Mouse (Mus musculus) liver, embryonic 14.5 days (tissue): ENCODE results near the gene Gpr19. TPM values are rescaled to one million over a fixed set of nuclear protein-coding genes. Genes with fewer than 3 reads are reported as not detected.

Experiments used
- ATAC-seq: fragments of 200-750 bp; cut with Nextera tagmentation; 2 replicates; pipeline ENCODE4 v1.8.0; 2017; ENCODE audit warnings: moderate number of reproducible peaks, mild to moderate bottlenecking, moderate library complexity; ENCODE audit not compliant: insufficient read depth
- DNase-seq, 3 experiments: peaks; one replicate each; pipeline ENCODE4 v3.0.0-alpha.2; 2012 to 2013; ENCODE audit warnings: low read depth in 3 of 3, low spot score in 3 of 3
- H3K27ac ChIP-seq: fragments of 300-500 bp; sonication (generic); 2 replicates; pipeline ENCODE4 v1.5.1; 2014; ENCODE audit warnings: moderate library complexity, mild to moderate bottlenecking, control low read depth, inconsistent platforms
- H3K27me3 ChIP-seq: fragments of 300-500 bp; sonication (generic); 2 replicates; pipeline ENCODE4 v1.6.1; 2014; ENCODE audit warnings: mild to moderate bottlenecking, low read length, moderate library complexity; ENCODE audit not compliant: control insufficient read depth, insufficient read depth
- H3K36me3 ChIP-seq: fragments of 300-500 bp; sonication (generic); replicated peaks from 2 replicates; pipeline ENCODE4 v1.6.1; 2014; ENCODE audit warnings: low read depth; ENCODE audit not compliant: control insufficient read depth, insufficient read depth
- H3K4me1 ChIP-seq, 2 experiments: fragments of 200-500 bp in 1 of 2; fragments of 300-500 bp in 1 of 2; sonication (generic) in 1 of 2; replicated peaks; 2 replicates each; pipeline ENCODE4 v1.6.1; 2012 to 2014; ENCODE audit warnings: antibody characterized with exemption in 1 of 2, inconsistent platforms in 1 of 2, low read length in 1 of 2; ENCODE audit not compliant: control insufficient read depth in 2 of 2, insufficient read depth in 2 of 2
- H3K4me2 ChIP-seq: fragments of 300-500 bp; sonication (generic); 2 replicates; pipeline ENCODE4 v1.6.1; 2014; ENCODE audit warnings: low read depth, mild to moderate bottlenecking, control low read depth, moderate library complexity
- H3K4me3 ChIP-seq, 2 experiments: fragments of 200-500 bp in 1 of 2; fragments of 300-500 bp in 1 of 2; sonication (generic) in 1 of 2; 2 replicates each; pipeline ENCODE4 v1.5.1; 2012 to 2014; ENCODE audit warnings: low read depth in 2 of 2, low read length in 2 of 2, mild to moderate bottlenecking in 2 of 2, control low read depth in 1 of 2, inconsistent platforms in 1 of 2, moderate library complexity in 1 of 2; ENCODE audit not compliant: insufficient read depth in 1 of 2
- H3K9ac ChIP-seq: fragments of 300-500 bp; sonication (generic); replicated peaks from 2 replicates; pipeline ENCODE4 v1.6.1; 2014; ENCODE audit warnings: mild to moderate bottlenecking, control low read depth, moderate library complexity
- H3K9me3 ChIP-seq: fragments of 300-500 bp; sonication (generic); 2 replicates; pipeline ENCODE4 v1.6.1; 2016; ENCODE audit warnings: low read length, mixed read lengths; ENCODE audit not compliant: control insufficient read depth
- CTCF ChIP-seq: IDR thresholded peaks from 2 replicates; pipeline ENCODE4 v1.5.1; 2016; ENCODE audit warnings: antibody characterized with exemption, low read depth, control low read depth
- EP300 ChIP-seq: IDR thresholded peaks from 2 replicates; pipeline ENCODE4 v1.6.1; 2016; ENCODE audit warnings: antibody characterized with exemption, low read depth
- WGBS: fragments of 180-500 bp; shearing (Covaris S2); extraction: QIAGEN DNeasy Blood & Tissue Kit; methylation state at CpG from one replicate; pipeline ENCODE4 v1.1.7; 2014; ENCODE audit not compliant: insufficient replicate concordance; 5-methylcytosine and 5-hydroxymethylcytosine counted together
- polyA plus RNA-seq, 2 experiments: library from polyadenylated mRNA; depleted of rRNA in 1 of 2; stranded (reverse) in 1 of 2; unstranded in 1 of 2; fragments of >200 nt; fragmentation: Nextera tagmentation in 1 of 2; extraction: Ambion mirVana in 1 of 2; gene quantifications; 2 replicates each; pipeline versions ENCODE4 v1.2.1 to v1.2.3; 2012 to 2014

The Gpr19 gene
- polyA plus RNA-seq, 2 experiments, result 4.4 TPM

DNA sequence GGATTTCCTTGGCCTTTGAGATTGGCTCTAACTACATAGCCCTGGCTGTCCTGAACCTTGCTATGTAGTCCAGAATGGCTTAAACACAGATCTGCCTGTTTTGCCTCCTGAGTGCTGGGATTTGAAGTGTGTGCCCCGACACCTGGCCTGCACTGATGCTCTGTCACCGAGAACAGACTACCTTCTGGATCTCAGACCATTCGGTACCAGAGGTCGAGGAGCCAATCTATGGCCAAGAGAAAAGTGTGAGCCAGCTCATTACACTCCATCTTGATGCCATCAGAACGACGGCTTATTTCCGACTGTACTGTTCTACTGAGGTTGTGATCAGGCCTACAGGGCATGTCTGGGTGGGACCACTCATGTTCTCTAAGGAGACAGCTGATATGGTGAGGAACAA is 32.3 kb downstream of the Gpr19 start:
- 82% methylated on average over 7 of the region's 7 CpGs for WGBS
- no peak for ATAC-seq
- no peak overlapping the region for H3K4me2 ChIP-seq

DNA sequence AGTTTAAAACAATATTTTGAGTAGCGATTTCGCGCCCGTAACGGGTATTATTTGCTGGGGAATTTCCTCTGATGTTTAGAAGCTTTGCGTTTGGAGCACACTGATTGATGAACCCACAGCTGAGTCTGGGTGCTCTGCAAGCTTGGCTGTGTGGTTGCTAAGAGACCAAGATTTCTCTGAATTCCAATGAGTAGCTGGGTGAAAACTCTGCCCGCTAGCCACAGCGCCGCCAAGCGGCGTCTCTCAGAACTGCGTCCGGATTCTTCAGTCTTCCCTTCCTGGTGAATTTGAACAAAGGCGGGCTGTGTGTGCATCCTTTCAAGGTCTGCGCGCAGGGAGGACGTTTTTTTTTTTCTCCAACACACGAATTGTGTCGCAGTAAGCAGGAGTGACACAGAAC is 35.2 kb downstream of the Gpr19 start:
- TF ChIP-seq EP300 (no peak), CTCF (peak; percentile 95)

More for the DNA sequence above, 32.3 kb downstream of the Gpr19 start:
- Histone ChIP-seq H3K4me3 (no peak overlapping the region), H3K27ac (no peak overlapping the region), H3K27me3 (no peaks in the 10 kb centered on the region), H3K36me3 (no peaks in the 10 kb centered on the region), H3K4me1 (peaks cover 10 to 16% of the 10 kb centered on the region in 2 experiments), H3K9me3 (no peaks in the 10 kb centered on the region), H3K9ac (no peak overlapping the region)
- TF ChIP-seq EP300 (no peak), CTCF (no peak)
- DNase-seq, result no peak

DNA sequence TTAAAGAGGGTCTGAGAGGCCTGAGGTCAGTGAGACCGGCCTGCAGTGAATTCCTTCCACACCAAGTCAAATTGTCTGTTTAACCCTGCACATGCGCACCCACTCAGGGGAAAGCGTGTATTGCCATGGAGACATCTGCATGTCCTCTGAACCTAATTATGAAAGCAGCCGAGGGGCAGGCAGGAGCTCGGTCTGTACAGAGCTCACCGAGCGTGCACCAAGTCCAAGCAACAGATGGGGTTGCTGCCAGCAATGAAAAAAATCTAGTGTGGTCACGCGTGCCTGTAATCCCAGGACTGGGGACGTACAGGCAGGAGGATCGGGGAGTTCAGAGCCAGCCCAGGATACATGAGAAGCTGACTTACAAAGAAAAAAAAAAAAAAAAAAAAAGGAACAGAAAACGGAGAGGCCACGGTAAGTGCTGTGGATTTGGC is 35.7 kb downstream of the Gpr19 start:
- DNase-seq, result no peak
- ATAC-seq, result no peak

More for the DNA sequence above, 35.2 kb downstream of the Gpr19 start:
- Histone ChIP-seq H3K9me3 (no peaks in the 10 kb centered on the region), H3K4me2 (peak overlapping the region; percentile 31), H3K9ac (no peak overlapping the region), H3K36me3 (no peaks in the 10 kb centered on the region), H3K4me3 (no peak overlapping the region), H3K27ac (no peak overlapping the region), H3K27me3 (no peaks in the 10 kb centered on the region), H3K4me1 (peaks cover 0 to 3% of the 10 kb centered on the region in 2 experiments; a peak in 2 of 4 replicates)
- 6% methylated on average over 19 of the region's 19 CpGs for WGBS
- DNase-seq (peak; percentile 39 to 61 (median 51)), ATAC-seq (peak; percentile 44; the same call in 1 of the 2 replicates)

DNA sequence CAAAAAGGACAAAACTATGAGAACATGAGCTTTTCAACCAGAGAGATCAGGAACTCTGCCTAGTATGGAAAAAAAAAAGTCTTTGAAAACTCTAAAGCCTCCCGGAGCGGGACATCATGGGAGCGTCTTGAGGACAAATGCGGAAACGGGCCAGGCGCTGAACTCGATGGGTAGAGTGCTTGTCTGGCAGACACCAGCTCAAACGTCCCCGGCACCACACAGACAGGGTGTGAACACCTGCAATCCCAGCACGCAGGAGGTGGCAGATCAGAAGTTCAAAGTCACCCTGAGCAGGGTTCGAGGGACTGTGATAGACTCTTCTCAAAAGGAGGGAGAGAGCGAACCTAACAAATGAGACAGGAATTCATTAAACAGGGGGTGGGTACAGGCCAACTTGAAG is 37.0 kb downstream of the Gpr19 start:
- H3K9ac ChIP-seq, result no peak overlapping the region
- H3K27me3 ChIP-seq, result no peaks in the 10 kb centered on the region
- H3K36me3 ChIP-seq, result no peaks in the 10 kb centered on the region
- H3K9me3 ChIP-seq, result no peaks in the 10 kb centered on the region
- TF ChIP-seq EP300 (no peak), CTCF (no peak)
- WGBS, result 85% methylated on average over 12 of the region's 12 CpGs
- no peak overlapping the region for H3K4me3 ChIP-seq
- DNase-seq (no peak), ATAC-seq (no peak)
- peaks cover 0 to 3% of the 10 kb centered on the region in 2 experiments; a peak in 2 of 4 replicates for H3K4me1 ChIP-seq
- H3K27ac ChIP-seq, result no peak overlapping the region
- no peak overlapping the region for H3K4me2 ChIP-seq

More for the DNA sequence above, 35.7 kb downstream of the Gpr19 start:
- Histone ChIP-seq H3K36me3 (no peaks in the 10 kb centered on the region), H3K9me3 (no peaks in the 10 kb centered on the region), H3K27me3 (no peaks in the 10 kb centered on the region), H3K4me3 (no peak overlapping the region), H3K27ac (no peak overlapping the region), H3K4me1 (peaks cover 0 to 3% of the 10 kb centered on the region in 2 experiments; a peak in 2 of 4 replicates), H3K4me2 (peak overlapping the region; percentile 31), H3K9ac (no peak overlapping the region)
- 68% methylated on average over 13 of the region's 13 CpGs for WGBS
- no peak for TF ChIP-seq CTCF
- TF ChIP-seq EP300, result no peak

DNA sequence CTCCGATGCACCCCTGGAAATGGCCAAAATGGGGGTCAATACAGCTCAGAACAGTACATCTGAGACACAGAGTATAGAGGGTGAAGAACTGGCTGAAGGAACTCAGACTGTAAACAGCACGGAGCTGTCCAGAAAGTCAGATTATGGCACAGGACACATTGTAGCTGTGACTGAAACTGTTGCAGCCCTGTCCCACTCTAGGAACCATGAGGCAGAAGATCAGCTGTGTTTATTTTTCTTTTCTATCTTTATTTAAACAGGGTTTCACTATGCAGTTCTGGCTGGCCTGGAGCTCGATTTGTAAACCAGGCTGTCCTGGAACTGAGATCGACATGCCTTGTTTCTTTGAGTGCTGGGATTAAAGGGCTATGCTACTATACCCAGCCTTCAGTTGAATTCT is 38.1 kb downstream of the Gpr19 start:
- H3K4me1 ChIP-seq, result peaks cover 0 to 3% of the 10 kb centered on the region in 2 experiments; a peak in 2 of 4 replicates
- TF ChIP-seq CTCF (no peak), EP300 (no peak)
- no peak overlapping the region for H3K27ac ChIP-seq
- H3K4me3 ChIP-seq, result no peak overlapping the region
- no peaks in the 10 kb centered on the region for H3K27me3 ChIP-seq
- ATAC-seq (no peak), DNase-seq (no peak)
- 55% methylated on average over 4 of the region's 4 CpGs for WGBS
- H3K36me3 ChIP-seq, result no peaks in the 10 kb centered on the region
- no peak overlapping the region for H3K4me2 ChIP-seq
- no peaks in the 10 kb centered on the region for H3K9me3 ChIP-seq
- no peak overlapping the region for H3K9ac ChIP-seq
